Mouse (Mus musculus) cerebellum, adult 2 months (tissue): ENCODE data around the gene Mcm2. TPM values are rescaled to one million over a fixed set of nuclear protein-coding genes. Genes with fewer than 3 reads are reported as not detected.

Experiments used
- DNase-seq, 2 experiments: peaks; one replicate each; pipeline ENCODE4 v3.0.0; 2021
- H3K27ac ChIP-seq: fragments of 200-500 bp; 2 replicates; pipeline ENCODE4 v1.5.1; 2012; ENCODE audit warnings: low read length, control low read depth, inconsistent platforms; ENCODE audit not compliant: insufficient read depth
- H3K27me3 ChIP-seq: fragments of 200-500 bp; 2 replicates; pipeline ENCODE4 v1.6.1; 2012; ENCODE audit warnings: inconsistent platforms, mild to moderate bottlenecking, low read length, moderate library complexity; ENCODE audit not compliant: control insufficient read depth, insufficient read depth
- H3K4me1 ChIP-seq: fragments of 200-500 bp; 2 replicates; pipeline ENCODE4 v1.6.1; 2011; ENCODE audit warnings: low read length; ENCODE audit not compliant: control insufficient read depth, insufficient read depth
- H3K4me3 ChIP-seq: fragments of 200-500 bp; replicated peaks from 2 replicates; pipeline ENCODE3; 2011; ENCODE audit warnings: mild to moderate bottlenecking, low read depth, low read length, control low read depth; ENCODE audit not compliant: insufficient read depth
- CTCF ChIP-seq: fragments of 200-500 bp; IDR thresholded peaks from 2 replicates; pipeline ENCODE4 v1.5.1; 2011; ENCODE audit warnings: low read depth, mild to moderate bottlenecking, control low read depth, low read length, moderate library complexity, borderline replicate concordance; ENCODE audit not compliant: insufficient read depth
- POLR2A ChIP-seq: fragments of 200-500 bp; IDR thresholded peaks from 2 replicates; pipeline ENCODE4 v1.6.1; 2011; ENCODE audit warnings: low read length, control low read depth, borderline replicate concordance; ENCODE audit not compliant: insufficient read depth
- WGBS: fragments of 180-500 bp; shearing (Covaris S2); methylation state at CpG from one replicate; pipeline ENCODE4 v1.1.7; 2018; 5-methylcytosine and 5-hydroxymethylcytosine counted together
- polyA plus RNA-seq: library from polyadenylated mRNA; depleted of rRNA; stranded (reverse); fragments of >200 nt; gene quantifications from 2 replicates; pipeline ENCODE4 v1.2.3, GENCODE M21; 2012

The Mcm2 gene
- polyA plus RNA-seq, 1 experiment = 7.5 TPM

DNA sequence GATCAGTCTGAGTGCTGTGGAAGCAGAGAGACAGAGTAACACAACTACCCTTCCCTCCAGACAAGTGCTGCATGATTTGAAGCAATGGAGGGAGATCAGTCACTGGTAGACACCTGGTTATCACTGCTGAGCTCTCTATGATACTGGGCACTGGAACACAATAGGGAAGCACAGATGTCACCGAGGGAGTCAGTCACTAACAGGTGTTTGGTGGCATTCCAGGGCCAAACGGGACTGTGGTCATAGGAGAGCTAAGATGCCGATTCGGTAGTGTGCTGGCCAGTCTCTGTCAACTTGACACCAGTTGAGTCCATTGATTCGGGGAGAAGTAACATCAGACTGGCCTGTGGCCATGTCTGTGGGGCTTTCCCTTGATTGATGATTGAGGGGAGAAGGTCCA, 44.1 kb downstream of the Mcm2 start:
- WGBS = 25% methylated on average over 5 of the region's 5 CpGs
- H3K4me3 ChIP-seq = no peak overlapping the region
- no peaks in the 10 kb centered on the region for H3K27me3 ChIP-seq
- peaks cover 51% of the 10 kb centered on the region for H3K4me1 ChIP-seq
- TF ChIP-seq CTCF (no peak), POLR2A (no peak)
- H3K27ac ChIP-seq = no peak overlapping the region
- peak in 1 of 2 experiments; percentile 18 for DNase-seq

- no peaks in the 10 kb centered on the region for H3K27me3 ChIP-seq
- H3K4me1 ChIP-seq = peaks cover 25% of the 10 kb centered on the region
- H3K27ac ChIP-seq = peak overlapping the region; percentile 82
- no peak overlapping the region for H3K4me3 ChIP-seq
- peak; percentile 69 to 75 for DNase-seq
- whole genome bisulfite sequencing = 9% methylated on average over 7 of the region's 7 CpGs
- TF ChIP-seq CTCF (peak; percentile 42; the same call in 1 of the 2 replicates), POLR2A (no peak)
Observed at GRCm38 (mm10) chr6:88850034-88850433, 48.5 kb downstream of the Mcm2 start.

- no peak overlapping the region for H3K4me3 ChIP-seq
- TF ChIP-seq CTCF (peak; percentile 45; the same call in 1 of the 2 replicates), POLR2A (no peak)
- H3K4me1 ChIP-seq = peaks cover 17% of the 10 kb centered on the region
- WGBS = 45% methylated on average over 4 of the region's 4 CpGs
- peak in 1 of 2 experiments; percentile 31 for DNase-seq
- no peaks in the 10 kb centered on the region for H3K27me3 ChIP-seq
- peak overlapping the region; percentile 82 for H3K27ac ChIP-seq
Observed at GRCm38 (mm10) chr6:88849270-88849669, 49.3 kb downstream of the Mcm2 start.

DNA sequence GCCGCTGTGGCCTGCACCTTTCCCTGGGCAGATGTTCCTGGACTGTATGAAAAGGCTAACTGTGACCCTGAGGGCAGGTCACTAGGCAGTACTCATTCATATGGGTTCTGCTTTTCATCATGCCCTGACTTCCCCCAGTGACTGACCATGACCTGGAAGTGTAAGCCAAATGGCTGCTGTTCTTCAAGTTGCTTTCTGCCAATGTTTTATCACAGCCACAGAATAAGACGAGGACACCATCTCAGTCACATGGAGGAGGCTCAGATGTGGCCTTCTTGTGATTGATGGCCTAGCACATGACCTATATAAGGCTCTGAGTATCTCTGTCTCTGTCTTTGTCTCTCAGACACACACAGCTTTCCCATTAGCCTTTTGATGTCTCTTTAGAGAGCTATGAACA, 51.0 kb downstream of the Mcm2 start:
- Histone ChIP-seq H3K27me3 (no peaks in the 10 kb centered on the region), H3K4me1 (peaks cover 16% of the 10 kb centered on the region), H3K4me3 (no peak overlapping the region), H3K27ac (no peak overlapping the region)
- 68% methylated on average over 2 of the region's 2 CpGs for WGBS
- TF ChIP-seq CTCF = no peak
- TF ChIP-seq POLR2A = no peak
- no peak for DNase-seq

- Histone ChIP-seq H3K27me3 (no peaks in the 10 kb centered on the region), H3K4me1 (peaks cover 17% of the 10 kb centered on the region), H3K27ac (no peak overlapping the region), H3K4me3 (no peak overlapping the region)
- WGBS = 86% methylated on average over 7 of the region's 7 CpGs
- DNase-seq = peak in 1 of 2 experiments; percentile 22
- TF ChIP-seq POLR2A = no peak
- no peak for TF ChIP-seq CTCF
Observed at GRCm38 (mm10) chr6:88844901-88845565, 53.5 kb downstream of the Mcm2 start.

- Histone ChIP-seq H3K27ac (no peak overlapping the region), H3K4me3 (no peak overlapping the region), H3K4me1 (peaks cover 17% of the 10 kb centered on the region), H3K27me3 (no peaks in the 10 kb centered on the region)
- 70% methylated on average over 9 of the region's 9 CpGs for whole genome bisulfite sequencing
- peak; percentile 29 to 33 for DNase-seq
- TF ChIP-seq CTCF (no peak), POLR2A (no peak)
Observed at GRCm38 (mm10) chr6:88843781-88844725, 54.5 kb downstream of the Mcm2 start.

DNA sequence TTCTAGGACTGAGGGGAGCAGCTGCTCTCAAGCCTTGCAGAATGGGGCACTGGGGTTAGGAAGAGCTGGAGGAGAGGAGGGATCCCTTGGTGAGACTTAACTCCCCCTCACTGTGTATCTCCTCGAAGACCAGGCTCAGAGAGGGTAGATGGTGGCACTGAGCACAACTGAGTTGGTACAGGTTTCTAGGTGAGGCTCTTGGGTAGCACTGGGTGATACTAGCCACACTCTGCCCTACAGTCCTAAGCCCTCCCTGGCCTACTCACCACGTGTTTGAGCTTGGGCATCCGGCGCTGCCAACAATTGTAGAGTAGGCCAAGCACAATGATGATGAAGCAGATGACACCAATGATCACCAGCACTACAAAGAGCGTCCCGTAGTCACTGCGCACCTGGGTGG, 55.3 kb downstream of the Mcm2 start:
- Histone ChIP-seq H3K4me3 (no peak overlapping the region), H3K4me1 (peaks cover 25% of the 10 kb centered on the region), H3K27me3 (no peaks in the 10 kb centered on the region), H3K27ac (peak overlapping the region; percentile 19; the same call in 1 of the 2 replicates)
- peak in 1 of 2 experiments; percentile 40 for DNase-seq
- 61% methylated on average over 7 of the region's 7 CpGs for WGBS
- no peak for TF ChIP-seq POLR2A
- TF ChIP-seq CTCF = no peak

DNA sequence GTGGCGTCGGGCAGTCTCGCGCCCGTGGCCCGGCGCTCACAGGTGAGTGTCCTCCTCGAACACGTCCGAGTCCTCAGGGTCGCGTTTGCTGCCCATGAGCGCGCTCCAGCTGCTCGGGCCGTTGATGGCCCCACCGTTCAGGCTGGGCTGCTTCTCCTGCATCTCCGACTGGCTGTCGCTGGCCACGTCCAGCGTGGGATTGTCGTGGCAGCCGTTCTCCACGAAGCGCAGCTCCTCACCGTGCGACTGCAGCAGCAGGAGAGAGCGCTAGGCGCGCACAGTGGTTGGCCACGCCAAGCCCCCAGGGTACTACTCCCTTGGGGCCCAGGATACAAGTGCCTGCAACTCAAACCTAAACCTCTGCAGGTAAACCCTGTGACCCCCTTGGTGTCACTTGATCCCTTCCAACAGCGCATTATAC, 55.8 kb downstream of the Mcm2 start:
- Histone ChIP-seq H3K4me1 (peaks cover 29% of the 10 kb centered on the region), H3K27me3 (no peaks in the 10 kb centered on the region), H3K4me3 (peak overlapping the region; percentile 96), H3K27ac (peak overlapping the region; percentile 19; the same call in 1 of the 2 replicates)
- DNase-seq = no peak
- WGBS = 5% methylated on average over 32 of the region's 32 CpGs
- no peak for TF ChIP-seq CTCF
- TF ChIP-seq POLR2A = no peak
